Mouse (Mus musculus): Measurements from ENCODE around the gene Dll3. TPM values are rescaled to one million over a fixed set of nuclear protein-coding genes. Genes with fewer than 3 reads are reported as not detected.

Dll3 gene
- polyA plus RNA-seq (2021; fragmentation: Nextera tagmentation) = 3.4 and 5.7 TPM in 2 replicates
- long read RNA-seq, experiment 1, partial matches to known transcripts = 9 of 9 reads
- long read RNA-seq, experiment 1, other reads (novel, unspliced or antisense) = 0 of 9 reads
- long read RNA-seq, experiment 2, transcript Dll3-201 (9 exons, 2,618 nt) = major isoform, 7 of 10 reads
- long read RNA-seq, experiment 2, partial matches to known transcripts = 3 of 10 reads
- long read RNA-seq, experiment 2, other reads (novel, unspliced or antisense) = 0 of 10 reads

GRCm38 (mm10) chr7:28301616-28302433, at the start of gene Dll3:
Dll3 (minus strand) TSS chr7:28302238.

GRCm38 (mm10) chr7:28350155-28350883, 48.3 kb upstream of the Dll3 start, which contains the start of gene Rps16:
Rps16 (plus strand) TSS chr7:28350652.

GRCm38 (mm10) chr7:28338108-28338998, 36.3 kb upstream of the Dll3 start, which contains the start of gene Supt5:
Supt5 (minus strand) TSS chr7:28338746.

GRCm38 (mm10) chr7:28311926-28312543, 10.0 kb upstream of the Dll3 start, which contains the start of gene Timm50:
Timm50 (minus strand) TSS chr7:28312072.

GRCm38 (mm10) chr7:28290638-28291590, 11.1 kb downstream of the Dll3 start, which contains the start of gene Selenov:
Selenov (minus strand) TSS chr7:28291186.

GRCm38 (mm10) chr7:28277615-28278278, 24.3 kb downstream of the Dll3 start, which contains the start of gene Eid2b:
Eid2b (plus strand) TSS chr7:28277739.

GRCm38 (mm10) chr7:28267129-28268041, 34.7 kb downstream of the Dll3 start, which contains the start of gene Eid2:
Eid2 (plus strand) TSS chr7:28267881.

Other genes starting within 250 kb of the Dll3 start
- 0.54 and 0.67 TPM in 2 replicates for gene Fcgbp, start 231.0 kb downstream of the Dll3 start, polyA plus RNA-seq (2021; fragmentation: Nextera tagmentation)
- gene 9530053A07Rik, start 172.8 kb downstream of the Dll3 start, polyA plus RNA-seq (2021; fragmentation: Nextera tagmentation) = 0.04 and 0.05 TPM in 2 replicates
- 7.4 and 8.8 TPM in 2 replicates for gene Fbl, start 132.5 kb downstream of the Dll3 start, polyA plus RNA-seq (2021; fragmentation: Nextera tagmentation)
- 9.0 and 12.7 TPM in 2 replicates for gene Dyrk1b, start 122.8 kb downstream of the Dll3 start, polyA plus RNA-seq (2021; fragmentation: Nextera tagmentation)
- gene Eid2, start 34.4 kb downstream of the Dll3 start, polyA plus RNA-seq (2021; fragmentation: Nextera tagmentation) = 7.8 and 7.9 TPM in 2 replicates
- gene Eid2b, start 24.5 kb downstream of the Dll3 start, polyA plus RNA-seq (2021; fragmentation: Nextera tagmentation) = 28.2 and 31.5 TPM in 2 replicates
- 0.78 and 1.5 TPM in 2 replicates for gene Selenov, start 11.1 kb downstream of the Dll3 start, polyA plus RNA-seq (2021; fragmentation: Nextera tagmentation)
- gene Timm50, start 9.8 kb upstream of the Dll3 start, polyA plus RNA-seq (2021; fragmentation: Nextera tagmentation) = 82.8 and 86.7 TPM in 2 replicates
- gene Supt5, start 36.5 kb upstream of the Dll3 start, polyA plus RNA-seq (2021; fragmentation: Nextera tagmentation) = 33.7 and 46.7 TPM in 2 replicates
- gene Rps16, start 48.4 kb upstream of the Dll3 start, polyA plus RNA-seq (2021; fragmentation: Nextera tagmentation) = 1,578 and 1,706 TPM in 2 replicates
- gene Plekhg2, start 70.4 kb upstream of the Dll3 start, polyA plus RNA-seq (2021; fragmentation: Nextera tagmentation) = 0.77 and 1.2 TPM in 2 replicates
- 0.77 and 1.1 TPM in 2 replicates for gene Zfp36, start 78.0 kb upstream of the Dll3 start, polyA plus RNA-seq (2021; fragmentation: Nextera tagmentation)
- 77.7 and 79.7 TPM in 2 replicates for gene Med29, start 90.5 kb upstream of the Dll3 start, polyA plus RNA-seq (2021; fragmentation: Nextera tagmentation)
- 40.4 and 52.6 TPM in 2 replicates for gene Paf1, start 90.7 kb upstream of the Dll3 start, polyA plus RNA-seq (2021; fragmentation: Nextera tagmentation)
- 6.8 and 7.5 TPM in 2 replicates for gene Gmfg, start 135.2 kb upstream of the Dll3 start, polyA plus RNA-seq (2021; fragmentation: Nextera tagmentation)
- 4.0 and 4.4 TPM in 2 replicates for gene Lrfn1, start 149.7 kb upstream of the Dll3 start, polyA plus RNA-seq (2021; fragmentation: Nextera tagmentation)
- gene Ifnl2, start 208.2 kb upstream of the Dll3 start, polyA plus RNA-seq (2021; fragmentation: Nextera tagmentation) = not detected in 2 replicates
- not detected in 2 replicates for gene Ifnl3, start 220.6 kb upstream of the Dll3 start, polyA plus RNA-seq (2021; fragmentation: Nextera tagmentation)
- gene Sycn, start 238.6 kb upstream of the Dll3 start, polyA plus RNA-seq (2021; fragmentation: Nextera tagmentation) = not detected in 2 replicates
- not detected in 2 replicates for gene Nccrp1, start 245.0 kb upstream of the Dll3 start, polyA plus RNA-seq (2021; fragmentation: Nextera tagmentation)

Measured in layer of hippocampus, adult 6 months (tissue).